Mouse (Mus musculus): Measurements from ENCODE around the gene Kcnj15.

DNA sequence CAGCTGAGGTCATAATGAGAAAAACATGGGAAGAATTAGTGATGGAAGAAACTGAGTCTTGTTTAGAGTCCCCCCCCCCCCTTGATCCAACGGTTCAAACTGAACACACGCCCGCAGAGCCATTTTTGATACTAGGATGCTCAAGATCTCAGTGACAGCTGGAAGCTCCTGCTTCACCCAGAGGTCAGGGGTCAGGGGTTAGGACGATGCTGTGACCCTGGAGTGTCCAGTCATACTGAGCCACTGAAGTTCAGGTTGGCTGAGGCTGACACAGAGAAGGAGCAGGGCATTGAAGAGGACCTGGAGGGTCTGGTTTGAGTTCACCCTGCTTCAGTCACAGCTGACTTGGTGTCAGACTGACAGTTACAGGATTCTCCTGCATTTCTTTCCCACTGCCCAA, 4.4 kb downstream of the Kcnj15 start:
- TF ChIP-seq CTCF (IDR thresholded peaks at IDR 0.05; ENCODE audit: low read depth, low read length) (no peak), POLR2AphosphoS5 (IDR thresholded peaks at IDR 0.05; ENCODE audit: insufficient replicate concordance, low read depth, low read length) (no peak), GATA1 (IDR thresholded peaks at IDR 0.05; ENCODE audit: borderline replicate concordance, low read length) (no peak), GATA2 (IDR thresholded peaks at IDR 0.05; ENCODE audit: borderline replicate concordance, low read depth, low read length) (no peak)
